Mouse (Mus musculus): ENCODE data around the gene Myh14. TPM values are rescaled to one million over a fixed set of nuclear protein-coding genes. Genes with fewer than 3 reads are reported as not detected.

Gene Myh14
- polyA plus RNA-seq, 1 experiment: 0.02 TPM

DNA sequence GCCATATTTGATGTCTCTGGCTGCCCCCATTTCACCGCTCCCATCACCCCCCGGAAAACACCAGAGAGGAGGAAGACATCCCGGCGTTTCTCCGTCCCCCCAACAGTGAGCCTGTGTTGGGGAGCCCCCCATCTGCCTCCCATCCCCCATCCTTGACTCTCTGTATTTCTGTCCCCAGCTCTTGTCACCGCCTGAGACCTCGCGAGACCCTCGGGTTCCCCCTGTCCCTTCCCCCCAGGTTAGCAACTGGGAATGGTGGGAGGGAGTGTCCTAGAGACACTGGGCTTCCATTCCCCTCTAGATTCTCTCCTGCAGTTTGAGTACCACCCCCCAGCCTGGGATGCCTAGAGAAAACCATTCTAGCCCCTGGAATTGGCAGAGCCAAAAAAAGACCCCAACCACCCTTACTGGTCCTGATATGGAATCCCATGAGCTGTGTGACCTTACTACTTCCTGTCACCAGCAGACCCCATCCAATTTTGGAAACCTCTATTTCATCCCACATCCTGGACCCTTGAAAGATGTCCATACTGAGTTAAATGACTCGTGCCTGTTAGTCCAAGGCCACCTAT is 69.9 kb downstream of the Myh14 start:
- no peak for TF ChIP-seq GATA1 (IDR thresholded peaks at IDR 0.05; ENCODE audit: low read length)

DNA sequence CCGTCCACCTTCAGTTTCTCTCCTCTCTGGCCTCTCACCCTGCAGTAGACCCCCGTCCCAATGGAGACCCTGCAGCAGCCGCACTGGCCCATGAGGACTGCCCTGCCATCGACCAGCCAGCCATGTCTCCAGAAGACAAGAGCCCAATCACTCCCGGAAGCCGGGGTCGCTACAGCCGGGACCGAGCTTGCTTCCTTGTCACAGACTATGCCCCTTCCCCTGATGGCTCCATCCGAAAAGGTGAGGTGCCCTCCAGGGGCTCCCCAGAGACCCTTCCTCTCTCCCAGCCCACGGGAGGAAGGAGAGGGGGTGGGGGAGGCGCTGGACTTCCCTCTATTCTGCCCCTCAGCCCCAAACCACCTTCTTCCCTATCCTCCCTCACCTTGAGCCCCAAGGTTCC is 72.3 kb downstream of the Myh14 start:
- no peak for TF ChIP-seq GATA1 (IDR thresholded peaks at IDR 0.05; ENCODE audit: low read length)

DNA sequence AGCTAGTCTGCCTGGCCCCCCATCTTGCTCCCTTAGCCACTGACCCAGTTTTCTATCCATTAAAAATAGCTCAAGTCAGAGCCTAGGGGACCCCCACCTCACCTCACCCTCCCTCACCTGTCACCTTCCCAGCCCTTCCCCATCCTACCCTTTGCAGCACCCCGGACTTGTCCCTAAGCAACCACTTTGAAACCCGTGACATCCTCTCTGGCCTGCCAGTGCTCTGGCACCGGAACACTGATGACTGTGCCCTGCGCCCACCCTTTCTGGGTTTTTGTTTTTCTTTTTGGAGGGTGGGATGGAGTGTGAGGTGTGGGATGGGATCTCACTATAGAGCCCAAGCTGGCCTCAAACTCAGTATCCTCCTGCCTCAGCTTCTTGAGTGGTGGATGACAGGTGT is 73.0 kb downstream of the Myh14 start:
- no peak for TF ChIP-seq GATA1 (IDR thresholded peaks at IDR 0.05; ENCODE audit: low read length)

DNA sequence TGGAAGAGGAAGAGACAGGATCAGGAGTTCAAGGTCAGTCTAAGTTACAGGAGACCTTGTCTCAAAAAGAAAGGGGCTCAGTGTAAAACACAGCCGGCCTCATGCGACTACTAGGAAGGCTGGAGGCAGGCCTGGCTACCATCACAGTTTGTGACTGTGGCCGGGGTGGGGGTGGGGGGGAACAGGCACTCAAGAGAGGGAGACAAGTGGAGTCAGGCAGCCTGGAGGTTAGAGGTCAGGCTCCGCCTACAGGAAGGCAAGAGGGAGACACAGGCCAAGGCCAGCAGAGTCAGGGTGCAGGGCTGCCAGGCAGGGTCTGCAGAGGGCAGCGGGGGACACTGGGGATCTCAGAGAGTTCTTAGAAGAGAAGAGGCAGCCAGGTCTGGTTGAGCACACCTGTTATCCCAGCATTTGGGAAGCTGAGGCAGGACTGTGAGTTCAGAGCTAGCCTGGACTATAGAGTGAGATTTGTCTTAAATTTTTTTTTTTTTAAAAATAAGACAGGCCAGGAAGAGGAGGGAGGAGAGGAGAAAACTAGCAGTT is 73.6 kb downstream of the Myh14 start:
- no peak for TF ChIP-seq GATA1 (IDR thresholded peaks at IDR 0.05; ENCODE audit: low read length)

DNA sequence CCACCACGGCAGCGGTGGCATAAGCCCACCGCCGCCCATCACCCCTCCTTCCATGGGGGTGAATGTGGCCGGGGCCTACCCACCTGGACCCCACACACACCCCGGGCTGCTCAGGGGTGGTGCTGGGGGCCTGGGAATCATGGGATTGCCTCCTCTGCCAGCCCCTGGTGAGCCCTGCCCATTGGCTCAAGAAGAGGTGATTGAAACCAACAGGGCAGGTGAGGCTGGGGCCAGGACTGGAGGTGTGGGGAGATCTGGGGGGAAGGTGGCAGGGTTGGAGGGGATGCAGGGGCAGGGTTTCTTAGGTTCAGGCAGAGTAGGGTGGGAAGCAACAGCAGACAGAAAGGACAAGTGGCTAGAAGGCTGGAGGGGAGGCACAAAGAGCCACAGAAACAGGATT is 74.6 kb downstream of the Myh14 start:
- no peak for TF ChIP-seq GATA1 (IDR thresholded peaks at IDR 0.05; ENCODE audit: low read length)

DNA sequence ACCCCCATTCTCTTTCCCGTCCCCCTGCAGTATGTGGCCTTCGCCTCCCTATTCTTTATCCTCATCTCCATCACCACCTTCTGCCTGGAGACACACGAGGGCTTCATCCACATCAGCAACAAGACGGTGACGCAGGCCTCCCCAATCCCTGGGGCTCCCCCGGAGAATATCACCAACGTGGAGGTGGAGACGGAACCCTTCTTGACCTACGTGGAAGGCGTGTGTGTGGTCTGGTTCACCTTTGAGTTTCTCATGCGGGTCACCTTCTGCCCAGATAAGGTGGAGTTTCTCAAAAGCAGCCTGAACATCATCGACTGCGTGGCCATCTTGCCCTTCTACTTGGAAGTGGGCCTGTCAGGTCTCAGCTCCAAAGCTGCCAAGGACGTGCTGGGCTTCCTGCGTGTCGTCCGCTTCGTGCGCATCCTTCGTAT is 75.5 kb downstream of the Myh14 start:
- no peak for TF ChIP-seq GATA1 (IDR thresholded peaks at IDR 0.05; ENCODE audit: low read length)

DNA sequence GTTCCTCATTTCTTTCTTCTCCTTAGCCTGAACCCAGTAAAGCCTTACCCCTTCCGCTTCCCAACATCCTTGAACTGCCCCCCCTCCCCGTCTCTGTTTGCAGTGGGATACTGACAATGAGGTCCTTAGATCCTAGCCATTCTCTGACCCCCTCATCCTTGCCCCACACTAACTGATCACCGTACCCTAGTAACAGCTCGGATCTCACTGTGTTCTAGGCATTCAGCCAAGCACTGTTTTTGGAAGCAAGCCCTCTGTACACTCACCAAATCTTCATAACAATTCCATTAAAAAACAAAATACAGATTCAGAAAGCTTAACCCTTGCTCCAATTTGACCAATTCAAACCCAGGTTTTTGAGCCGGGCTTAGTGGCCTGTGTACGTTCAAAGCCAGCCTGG is 76.4 kb downstream of the Myh14 start:
- TF ChIP-seq GATA1 (IDR thresholded peaks at IDR 0.05; ENCODE audit: low read length): no peak

DNA sequence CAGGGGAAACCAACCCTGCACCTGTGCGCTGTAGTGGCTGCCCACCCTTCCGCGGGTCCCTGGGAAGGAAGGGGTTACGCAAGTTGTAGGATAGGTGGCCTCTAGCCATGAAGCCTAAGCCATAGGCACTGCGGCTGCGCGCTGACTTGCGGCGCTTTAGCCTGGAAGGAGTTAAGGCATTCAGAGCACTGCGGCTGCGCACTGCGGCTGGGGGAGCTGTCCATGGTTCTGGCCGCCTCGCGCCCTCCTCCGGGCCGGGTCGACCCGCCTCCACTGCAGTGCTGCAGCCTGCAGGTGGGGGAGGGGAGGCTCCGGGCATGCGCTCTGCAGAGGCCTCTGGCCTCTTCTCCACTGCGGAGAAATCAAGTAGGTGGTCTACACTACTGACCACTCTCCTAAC is 76.9 kb downstream of the Myh14 start:
- no peak for TF ChIP-seq GATA1 (IDR thresholded peaks at IDR 0.05; ENCODE audit: low read length)

DNA sequence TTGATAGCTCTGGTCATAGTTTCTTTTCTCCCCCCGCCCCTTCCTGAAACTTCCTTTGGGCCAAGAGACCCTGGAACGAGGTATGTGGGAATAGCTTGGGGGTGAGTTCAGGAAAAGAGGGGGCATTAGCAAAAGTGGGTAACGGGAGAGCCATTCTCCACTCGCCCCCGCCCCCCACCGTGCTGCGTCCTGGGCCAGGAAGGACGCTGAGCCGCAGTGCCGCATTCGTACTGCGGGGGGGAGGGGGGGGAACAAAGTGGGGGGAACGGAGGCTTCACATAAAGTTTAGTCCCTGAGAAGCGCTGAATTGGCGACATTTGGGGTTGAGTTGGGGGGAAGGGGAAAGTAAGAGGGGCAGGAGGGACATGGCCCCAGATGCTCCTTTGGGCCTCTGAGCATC is 77.6 kb downstream of the Myh14 start:
- no peak for TF ChIP-seq GATA1 (IDR thresholded peaks at IDR 0.05; ENCODE audit: low read length)

DNA sequence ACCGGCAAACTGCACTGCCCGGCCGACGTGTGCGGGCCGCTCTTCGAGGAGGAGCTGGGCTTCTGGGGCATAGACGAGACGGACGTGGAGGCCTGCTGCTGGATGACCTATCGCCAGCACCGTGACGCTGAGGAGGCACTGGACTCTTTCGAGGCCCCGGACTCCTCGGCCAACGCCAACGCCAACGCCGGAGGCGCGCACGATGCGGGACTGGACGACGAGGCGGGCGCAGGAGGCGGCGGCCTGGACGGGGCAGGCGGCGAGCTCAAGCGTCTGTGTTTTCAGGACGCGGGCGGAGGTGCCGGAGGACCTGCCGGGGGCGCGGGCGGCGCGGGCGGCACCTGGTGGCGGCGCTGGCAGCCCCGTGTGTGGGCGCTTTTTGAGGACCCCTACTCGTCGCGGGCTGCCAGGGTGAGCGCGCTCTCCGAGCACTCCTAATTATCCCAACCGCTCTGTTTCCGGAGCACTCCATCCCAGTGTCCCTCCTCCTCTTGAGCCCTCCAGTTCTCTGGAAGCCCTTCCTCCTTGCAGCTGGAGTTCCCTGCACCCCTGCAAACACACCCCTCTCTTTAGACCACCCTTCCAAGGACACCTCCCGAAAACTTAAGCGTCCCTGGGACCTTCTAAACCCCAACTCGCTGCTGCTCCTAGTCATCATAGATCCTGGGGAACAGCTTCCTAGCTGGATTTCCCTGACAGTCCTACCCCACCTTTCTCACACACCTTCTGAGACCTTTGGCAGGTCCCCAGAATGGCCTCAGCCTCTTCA is 79.1 kb downstream of the Myh14 start:
- TF ChIP-seq GATA1 (IDR thresholded peaks at IDR 0.05; ENCODE audit: low read length): no peak

DNA sequence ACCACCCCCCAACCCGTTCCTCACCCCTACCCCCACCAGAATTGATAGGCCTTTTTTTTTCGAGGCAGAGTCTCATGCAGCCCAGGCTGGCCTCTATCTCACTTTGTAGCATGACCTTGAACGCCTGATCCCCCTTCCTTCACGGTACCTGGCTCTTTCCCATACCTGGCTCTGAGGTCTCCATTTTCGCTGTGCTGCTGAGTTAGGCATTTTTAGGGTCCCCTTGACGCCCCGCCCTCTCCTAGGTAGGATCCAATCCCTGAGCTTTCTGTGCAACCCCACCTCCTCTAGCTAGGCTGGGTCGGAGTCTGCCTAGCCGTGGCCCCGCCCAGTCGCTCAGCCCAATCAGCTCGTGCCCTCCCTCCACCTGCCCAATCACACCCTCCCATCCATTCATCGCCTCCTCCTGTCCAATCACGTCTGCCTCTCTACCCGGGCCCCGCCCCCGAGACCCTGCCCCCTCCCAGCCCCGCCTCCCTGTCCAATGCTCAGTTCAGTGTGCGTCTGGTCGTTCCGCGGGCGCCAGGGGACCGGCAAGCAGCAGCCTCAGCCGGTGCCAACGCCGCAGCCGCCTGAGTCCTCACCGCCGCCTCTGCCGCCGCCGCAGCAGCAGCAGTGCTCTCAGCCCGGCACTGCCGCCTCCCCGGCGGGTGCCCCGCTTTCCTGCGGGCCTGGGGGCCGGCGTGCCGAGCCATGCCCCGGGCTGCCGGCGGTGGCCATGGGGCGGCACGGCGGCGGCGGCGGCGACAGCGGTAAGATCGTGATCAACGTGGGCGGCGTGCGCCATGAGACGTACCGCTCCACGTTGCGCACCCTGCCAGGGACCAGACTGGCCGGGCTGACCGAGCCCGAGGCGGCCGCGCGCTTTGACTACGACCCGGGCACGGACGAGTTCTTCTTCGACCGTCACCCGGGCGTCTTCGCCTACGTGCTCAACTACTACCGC is 80.0 kb downstream of the Myh14 start, which contains the start of gene Kcnc3:
TSS of gene Kcnc3 (plus strand) at position 263 of the 946 bp plus-strand sequence.
- no peak for TF ChIP-seq GATA1 (IDR thresholded peaks at IDR 0.05; ENCODE audit: low read length)

DNA sequence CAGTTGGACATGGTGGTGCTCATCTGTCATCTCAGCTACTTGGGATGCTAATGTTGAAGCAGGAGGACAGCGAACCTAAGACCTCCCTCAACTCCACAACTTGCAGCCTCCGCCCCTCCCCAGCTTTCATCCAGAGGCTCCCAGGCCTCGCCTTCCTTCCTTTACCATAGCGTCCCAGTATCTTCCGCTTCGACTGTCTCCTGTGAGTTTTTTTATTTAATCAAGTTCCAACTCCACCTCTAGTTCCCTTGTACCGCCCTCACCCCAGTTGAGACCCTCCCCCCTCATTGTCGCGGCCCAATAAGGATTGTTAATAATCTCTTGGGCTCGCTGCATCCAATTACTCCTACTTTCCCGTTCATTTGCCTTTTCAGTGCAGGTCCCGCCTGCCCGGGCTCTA is 80.7 kb downstream of the Myh14 start:
- TF ChIP-seq GATA1 (IDR thresholded peaks at IDR 0.05; ENCODE audit: low read length): no peak

DNA sequence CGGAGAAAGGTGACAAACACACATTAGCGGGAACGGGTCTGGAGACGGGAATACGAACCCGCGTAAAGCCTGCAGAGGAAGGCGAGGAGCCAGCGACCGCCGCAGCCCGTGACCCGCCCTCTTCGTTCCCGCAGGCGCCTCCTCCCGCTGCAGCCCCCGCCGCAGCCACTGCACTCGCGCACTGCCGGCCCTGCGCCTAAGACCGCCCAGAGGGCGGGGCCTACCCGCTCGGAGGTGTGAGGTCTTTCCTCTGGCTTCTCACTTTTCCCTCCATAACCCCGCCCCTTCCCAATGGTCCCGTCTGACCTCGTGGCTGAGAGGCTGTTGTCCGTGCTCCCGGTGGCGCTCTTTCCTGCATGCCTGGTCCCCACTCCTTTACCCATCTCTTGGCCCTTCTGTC is 81.5 kb downstream of the Myh14 start:
- no peak for TF ChIP-seq GATA1 (IDR thresholded peaks at IDR 0.05; ENCODE audit: low read length)

DNA sequence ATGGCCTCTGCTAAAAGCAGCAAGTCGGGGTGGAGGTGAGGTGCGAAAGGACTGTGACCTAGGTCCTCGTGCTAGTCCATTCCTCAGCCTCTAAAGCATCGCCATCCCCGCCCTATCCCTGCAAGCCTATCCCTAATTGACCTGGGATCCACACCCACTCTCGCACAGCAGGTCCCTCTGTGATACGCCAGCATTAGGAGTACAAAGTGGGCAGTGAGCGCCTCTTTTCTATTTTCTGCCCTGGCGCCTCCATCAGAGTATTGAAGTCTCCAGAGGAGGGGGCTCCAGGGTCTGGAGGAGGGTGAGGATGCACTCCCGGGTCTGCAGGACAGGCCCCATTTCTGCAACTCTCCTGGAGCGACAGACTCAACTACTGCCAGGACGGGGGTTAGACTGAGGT is 82.3 kb downstream of the Myh14 start:
- TF ChIP-seq GATA1 (IDR thresholded peaks at IDR 0.05; ENCODE audit: low read length): no peak

DNA sequence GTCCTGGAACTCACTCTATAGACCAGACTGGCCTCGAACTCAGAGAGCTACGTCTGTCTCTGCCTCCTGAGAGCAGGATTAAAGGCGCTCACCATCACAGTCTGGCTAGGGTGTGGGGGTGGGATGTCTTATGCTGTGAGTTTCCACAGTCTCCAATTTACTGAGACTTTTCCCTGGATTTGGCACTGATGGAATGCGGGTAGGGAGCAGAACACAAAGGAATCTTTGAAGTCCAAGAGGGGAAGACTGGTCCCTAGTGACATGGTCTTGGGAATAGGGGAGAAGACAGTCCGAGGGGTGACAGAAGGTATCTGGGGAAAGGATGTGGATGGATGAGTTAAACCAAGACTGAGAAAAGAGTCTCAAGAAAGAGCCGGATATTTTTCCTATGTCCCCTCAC is 83.0 kb downstream of the Myh14 start:
- no peak for TF ChIP-seq GATA1 (IDR thresholded peaks at IDR 0.05; ENCODE audit: low read length)

DNA sequence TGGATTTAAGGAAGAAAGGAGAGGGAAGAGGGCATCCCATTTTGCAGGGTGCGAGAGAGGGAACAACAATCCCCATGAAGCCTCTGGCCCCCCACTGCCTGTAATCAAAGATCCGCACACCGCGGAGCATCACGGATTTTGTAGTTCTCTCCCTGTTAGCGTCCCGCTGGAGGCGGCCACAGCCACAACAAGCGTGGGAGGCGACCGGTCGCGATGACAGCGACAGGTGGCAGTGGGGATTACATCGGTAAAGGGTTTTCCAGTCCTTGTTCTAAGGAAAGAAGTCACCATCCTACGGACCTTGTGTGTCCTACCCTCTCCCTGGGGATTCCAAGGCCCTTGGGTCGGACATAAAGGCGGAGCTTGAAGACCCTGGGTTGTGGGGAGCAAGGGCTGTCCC is 83.7 kb downstream of the Myh14 start:
- no peak for TF ChIP-seq GATA1 (IDR thresholded peaks at IDR 0.05; ENCODE audit: low read length)
